Mouse (Mus musculus) lung, embryonic 14.5 days (tissue): ENCODE measurements around the gene Jund. TPM values are rescaled to one million over a fixed set of nuclear protein-coding genes. Genes with fewer than 3 reads are reported as not detected.

ENCODE experiments used
- ATAC-seq: fragments of 200-750 bp; cut with Nextera tagmentation; 2 replicates; pipeline ENCODE4 v1.8.0; 2017; ENCODE audit warnings: mild to moderate bottlenecking, moderate TSS enrichment, moderate library complexity; ENCODE audit not compliant: insufficient read depth
- DNase-seq: peaks from one replicate; pipeline ENCODE4 v3.0.0-alpha.2; 2015
- H3K27ac ChIP-seq: fragments of 300-500 bp; sonication (generic); 2 replicates; pipeline ENCODE4 v1.5.1; 2014; ENCODE audit warnings: low read depth, mild to moderate bottlenecking, moderate library complexity
- H3K27me3 ChIP-seq: fragments of 300-500 bp; sonication (generic); 2 replicates; pipeline ENCODE4 v1.6.1; 2014; ENCODE audit warnings: low read length, control low read depth; ENCODE audit not compliant: insufficient read depth
- H3K36me3 ChIP-seq: fragments of 300-500 bp; sonication (generic); 2 replicates; pipeline ENCODE4 v1.6.1; 2014; ENCODE audit warnings: control low read depth; ENCODE audit not compliant: insufficient read depth
- H3K4me1 ChIP-seq: fragments of 300-500 bp; sonication (generic); 2 replicates; pipeline ENCODE4 v1.6.1; 2014; ENCODE audit warnings: antibody characterized with exemption, control low read depth; ENCODE audit not compliant: insufficient read depth
- H3K4me2 ChIP-seq: fragments of 300-500 bp; sonication (generic); 2 replicates; pipeline ENCODE4 v1.6.1; 2014; ENCODE audit warnings: mild to moderate bottlenecking
- H3K4me3 ChIP-seq: fragments of 300-500 bp; sonication (generic); 2 replicates; pipeline ENCODE4 v1.5.1; 2014; ENCODE audit warnings: low read depth, low read length
- H3K9ac ChIP-seq: fragments of 300-500 bp; sonication (generic); 2 replicates; pipeline ENCODE4 v1.6.1; 2014
- H3K9me3 ChIP-seq: fragments of 300-500 bp; sonication (generic); 2 replicates; pipeline ENCODE4 v1.6.1; 2016; ENCODE audit warnings: low read depth, low read length, control low read depth
- CTCF ChIP-seq: IDR thresholded peaks from 2 replicates; pipeline ENCODE4 v1.5.1; 2016; ENCODE audit warnings: antibody characterized with exemption, low read depth
- WGBS: fragments of 180-500 bp; shearing (Covaris S2); extraction: QIAGEN DNeasy Blood & Tissue Kit; methylation state at CpG from one replicate; pipeline ENCODE4 v1.1.7; 2014; 5-methylcytosine and 5-hydroxymethylcytosine counted together
- polyA plus RNA-seq: library from polyadenylated mRNA; unstranded; fragments of >200 nt; fragmentation: Nextera tagmentation; extraction: Ambion mirVana; gene quantifications from 2 replicates; pipeline ENCODE4 v1.2.1, GENCODE M21; 2014

Jund gene
- polyA plus RNA-seq, 1 experiment from 2014 or later = 72.9 TPM

DNA sequence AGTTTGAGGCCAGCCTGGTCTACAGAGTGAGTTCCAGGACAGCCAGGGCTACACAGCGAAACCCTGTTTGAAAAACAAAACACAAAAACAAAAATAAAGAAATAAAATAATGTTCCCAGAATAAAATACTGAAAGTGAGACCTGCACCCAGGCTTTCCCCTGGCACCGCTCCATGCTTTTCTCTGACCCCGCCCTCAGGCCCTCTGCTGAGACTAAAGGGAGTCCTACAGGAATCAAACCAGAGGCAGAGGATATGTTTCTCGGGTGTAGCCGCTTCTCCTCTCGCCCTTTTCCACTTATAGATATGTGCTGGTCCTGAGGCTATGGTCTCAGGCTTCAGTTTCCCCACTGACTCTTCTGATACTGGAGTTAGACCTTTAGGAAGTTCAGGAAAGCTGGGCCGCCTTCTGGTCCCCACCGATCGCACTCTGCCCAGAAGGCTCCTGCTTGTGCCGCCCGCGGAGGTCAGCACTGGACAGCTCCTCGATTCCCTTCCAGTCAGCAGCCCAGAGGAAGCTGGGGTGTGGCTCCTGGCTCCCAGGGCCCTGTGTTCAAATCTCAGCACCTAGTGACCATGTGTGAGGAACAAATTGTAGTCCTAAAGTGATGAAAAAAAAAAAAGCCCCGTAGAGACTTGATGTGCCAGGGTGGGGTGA is 27.2 kb downstream of the Jund start:
- Histone ChIP-seq H3K36me3 (no peaks in the 10 kb centered on the region), H3K4me2 (no peak overlapping the region), H3K9me3 (no peaks in the 10 kb centered on the region), H3K4me1 (no peaks in the 10 kb centered on the region), H3K27me3 (peaks cover 31% of the 10 kb centered on the region), H3K4me3 (no peak overlapping the region), H3K27ac (no peak overlapping the region), H3K9ac (no peak overlapping the region)
- ATAC-seq (no peak), DNase-seq (peak; percentile 72)
- 23% methylated on average over 14 of the region's 14 CpGs for WGBS
- no peak for TF ChIP-seq CTCF

DNA sequence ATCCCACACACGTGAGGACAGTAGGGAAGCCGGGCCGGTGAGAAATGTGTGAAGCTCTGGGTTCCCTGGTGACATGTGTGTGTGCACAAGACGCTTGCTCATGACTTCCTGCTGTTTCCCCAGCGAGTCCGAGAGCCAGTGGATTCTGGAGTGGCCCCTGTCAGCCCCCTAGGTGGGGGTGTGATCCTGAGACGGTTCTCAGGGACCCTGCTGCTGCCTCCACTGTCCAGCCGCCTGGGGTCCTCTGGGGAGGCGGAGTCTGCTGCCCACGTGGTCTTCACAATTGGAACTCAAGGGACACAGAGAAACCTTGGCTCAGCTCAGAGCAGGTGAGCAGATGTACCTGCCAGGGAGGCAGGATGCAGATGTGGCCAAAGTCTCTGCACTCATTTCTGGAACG is 28.0 kb downstream of the Jund start:
- H3K27me3 ChIP-seq = peaks cover 33% of the 10 kb centered on the region
- TF ChIP-seq CTCF = no peak
- ATAC-seq (no peak), DNase-seq (no peak)
- WGBS = 41% methylated on average over 11 of the region's 11 CpGs
- H3K4me2 ChIP-seq = no peak overlapping the region
- no peak overlapping the region for H3K4me3 ChIP-seq
- H3K27ac ChIP-seq = no peak overlapping the region
- H3K9ac ChIP-seq = no peak overlapping the region
- H3K4me1 ChIP-seq = no peaks in the 10 kb centered on the region
- H3K9me3 ChIP-seq = no peaks in the 10 kb centered on the region
- no peaks in the 10 kb centered on the region for H3K36me3 ChIP-seq

DNA sequence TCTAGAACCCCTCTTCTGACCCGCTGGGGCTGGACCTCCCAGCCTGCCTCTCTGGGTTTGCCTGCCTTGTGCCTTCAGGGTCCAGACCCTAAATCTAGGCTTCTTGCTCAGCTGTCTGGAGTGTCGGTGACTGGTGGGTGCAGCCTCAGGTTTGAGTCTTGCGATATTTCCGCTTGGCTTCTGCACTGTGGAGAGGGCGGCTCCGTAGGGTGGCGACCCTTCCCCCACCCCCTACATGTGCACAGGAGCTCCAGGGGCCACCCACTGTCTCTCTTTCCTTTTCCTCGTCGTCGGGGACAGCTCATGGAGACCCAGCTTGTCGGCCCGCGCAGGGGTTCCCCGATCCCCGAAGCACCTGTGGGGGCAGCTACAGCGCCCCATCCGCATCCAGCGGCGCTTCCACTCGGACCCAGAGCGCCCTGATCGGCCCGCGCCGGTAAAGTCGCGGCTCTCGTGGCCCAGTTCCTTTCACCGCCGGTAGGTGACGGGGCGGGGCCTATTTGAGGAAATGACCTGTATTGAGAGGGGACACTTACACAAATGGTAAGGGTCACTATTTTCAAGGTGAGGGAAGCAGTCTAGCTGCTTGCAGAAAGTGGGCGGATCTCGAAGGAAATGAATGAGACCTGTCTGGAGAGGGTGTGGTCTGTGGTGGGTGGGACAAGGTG is 31.2 kb downstream of the Jund start:
- DNase-seq (peak; percentile 29), ATAC-seq (no peak)
- Histone ChIP-seq H3K4me2 (peak overlapping the region; percentile 51), H3K4me3 (peak overlapping the region; percentile 21), H3K9me3 (no peaks in the 10 kb centered on the region), H3K27me3 (peaks cover 33% of the 10 kb centered on the region), H3K36me3 (no peaks in the 10 kb centered on the region), H3K9ac (peak overlapping the region; percentile 29; the same call in 1 of the 2 replicates), H3K4me1 (no peaks in the 10 kb centered on the region), H3K27ac (no peak overlapping the region)
- TF ChIP-seq CTCF = peak; percentile 55
- 2% methylated on average over 34 of the region's 34 CpGs for WGBS

DNA sequence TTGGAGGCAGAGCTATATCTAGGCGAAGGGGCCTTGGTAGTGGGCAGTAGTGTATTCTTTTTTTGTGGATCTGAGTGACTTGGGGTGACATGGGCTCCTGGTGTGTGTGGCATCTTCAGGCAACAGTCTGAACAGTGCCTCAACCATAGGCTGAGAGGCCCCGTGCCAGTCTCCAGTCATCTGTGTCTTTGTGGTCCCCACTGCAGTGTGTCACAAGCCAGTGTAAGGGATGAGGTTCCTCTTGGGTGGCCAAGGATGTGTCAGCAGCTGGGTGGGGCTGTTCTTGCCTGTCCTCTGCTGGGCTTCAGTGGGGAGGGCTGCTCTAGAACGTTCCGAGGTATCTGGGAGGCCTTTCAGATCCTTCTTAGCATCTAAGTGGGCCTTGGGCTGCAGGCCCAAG is 32.2 kb downstream of the Jund start:
- Histone ChIP-seq H3K36me3 (no peaks in the 10 kb centered on the region), H3K9me3 (no peaks in the 10 kb centered on the region), H3K9ac (no peak overlapping the region), H3K4me3 (no peak overlapping the region), H3K4me2 (no peak overlapping the region), H3K27ac (no peak overlapping the region), H3K4me1 (no peaks in the 10 kb centered on the region), H3K27me3 (peaks cover 33% of the 10 kb centered on the region)
- 77% methylated on average over 4 of the region's 4 CpGs for WGBS
- TF ChIP-seq CTCF = no peak
- DNase-seq = no peak
- no peak for ATAC-seq

DNA sequence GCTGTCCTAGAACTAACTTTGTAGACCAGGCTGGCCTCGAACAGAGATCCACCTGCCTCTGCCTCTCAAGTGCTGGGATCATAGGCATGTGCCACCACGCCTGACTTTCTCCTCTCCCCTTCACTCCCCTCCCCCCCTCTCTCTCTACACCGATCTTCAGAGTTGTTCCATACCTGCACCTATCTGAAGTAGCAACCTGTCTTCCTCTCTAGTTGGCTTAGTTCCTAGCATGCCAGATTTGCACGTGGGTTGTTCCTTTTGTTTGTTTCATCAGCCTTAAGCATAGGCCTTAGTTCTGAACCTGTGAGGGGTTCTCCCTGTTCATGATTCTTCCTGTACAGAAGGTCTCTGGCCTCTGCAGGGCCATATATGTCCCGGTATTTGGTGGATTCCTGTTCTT is 39.0 kb downstream of the Jund start:
- 48% methylated on average over 5 of the region's 5 CpGs for WGBS

DNA sequence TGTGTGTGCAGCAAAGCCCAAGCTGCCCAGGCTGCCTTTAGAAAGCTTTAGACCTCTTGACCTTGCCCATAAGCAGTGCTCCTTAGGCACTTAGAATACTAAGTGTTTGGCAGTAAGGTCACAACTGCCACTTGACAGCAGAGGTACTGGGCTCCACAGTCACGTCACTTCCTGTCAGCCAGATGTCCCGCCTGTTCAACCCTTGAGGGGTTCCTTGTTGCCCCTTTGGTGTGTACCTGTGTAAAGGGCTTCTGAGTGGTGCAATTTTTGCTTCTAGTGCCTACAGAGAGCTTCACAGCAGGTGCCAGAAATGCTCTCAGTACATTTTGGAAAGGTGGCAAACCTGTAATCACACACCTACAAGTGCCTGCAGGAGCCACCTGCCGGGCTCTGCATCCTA is 39.5 kb downstream of the Jund start:
- no peak for ATAC-seq
- no peak for TF ChIP-seq CTCF
- Histone ChIP-seq H3K9ac (no peak overlapping the region), H3K4me3 (no peak overlapping the region), H3K4me1 (no peaks in the 10 kb centered on the region), H3K4me2 (no peak overlapping the region), H3K9me3 (no peaks in the 10 kb centered on the region), H3K36me3 (no peaks in the 10 kb centered on the region), H3K27me3 (peaks cover 24% of the 10 kb centered on the region), H3K27ac (no peak overlapping the region)
- DNase-seq = no peak
- WGBS = 37% methylated on average over 3 of the region's 3 CpGs

More for the DNA sequence above, 39.0 kb downstream of the Jund start:
- no peak for ATAC-seq
- Histone ChIP-seq H3K9me3 (no peaks in the 10 kb centered on the region), H3K27me3 (peaks cover 19% of the 10 kb centered on the region), H3K27ac (no peak overlapping the region), H3K9ac (no peak overlapping the region), H3K4me1 (no peaks in the 10 kb centered on the region), H3K4me2 (no peak overlapping the region), H3K4me3 (no peak overlapping the region), H3K36me3 (no peaks in the 10 kb centered on the region)
- DNase-seq = no peak
- TF ChIP-seq CTCF = no peak

DNA sequence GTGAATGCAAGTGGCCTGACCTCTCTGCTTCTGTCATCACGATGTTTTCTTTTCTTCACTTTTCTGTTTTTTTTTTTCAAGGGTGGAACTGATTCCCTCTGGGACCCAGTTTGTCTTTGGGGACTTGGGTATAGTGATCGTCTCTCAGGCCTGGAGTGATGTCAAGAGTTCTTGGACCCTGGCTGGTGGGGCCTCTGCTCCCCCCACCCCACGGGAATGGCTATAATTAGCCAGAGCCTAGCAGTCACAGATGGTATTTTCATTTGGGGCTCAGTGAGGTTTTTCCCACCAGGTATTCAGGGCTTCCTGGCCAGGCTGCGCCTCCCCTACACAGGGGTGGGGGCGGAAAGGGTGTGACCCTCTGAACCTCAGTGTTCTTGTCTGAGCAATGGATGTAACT is 42.9 kb downstream of the Jund start:
- DNase-seq = no peak
- Histone ChIP-seq H3K9me3 (no peaks in the 10 kb centered on the region), H3K4me3 (no peak overlapping the region), H3K27ac (no peak overlapping the region), H3K9ac (no peak overlapping the region), H3K4me2 (no peak overlapping the region), H3K36me3 (no peaks in the 10 kb centered on the region), H3K27me3 (peaks cover 58% of the 10 kb centered on the region), H3K4me1 (no peaks in the 10 kb centered on the region)
- no peak for ATAC-seq
- 57% methylated on average over 5 of the region's 5 CpGs for WGBS
- no peak for TF ChIP-seq CTCF
